Mouse (Mus musculus): Measurements from ENCODE around the gene Ube2t. TPM values are rescaled to one million over a fixed set of nuclear protein-coding genes. Genes with fewer than 3 reads are reported as not detected.

The Ube2t gene
- polyA plus RNA-seq, 1 experiment, result 3.5 TPM

Other genes with a start within 250 kb of the Ube2t start
- 96.4 and 178 TPM in 2 replicates for gene Ppp1r12b, start 6.6 kb upstream of the Ube2t start, polyA plus RNA-seq (2012; rRNA removed)
- gene Lgr6, start 142.7 kb downstream of the Ube2t start, polyA plus RNA-seq (2012; rRNA removed), result 0.34 and 0.55 TPM in 2 replicates
- gene Ptpn7, start 170.1 kb downstream of the Ube2t start, polyA plus RNA-seq (2012; rRNA removed), result 2.6 and 2.7 TPM in 2 replicates
- gene Arl8a, start 184.3 kb downstream of the Ube2t start, polyA plus RNA-seq (2012; rRNA removed), result 115 and 118 TPM in 2 replicates
- 6.8 and 7.3 TPM in 2 replicates for gene Gpr37l1, start 205.1 kb downstream of the Ube2t start, polyA plus RNA-seq (2012; rRNA removed)